Mouse (Mus musculus) midbrain, postnatal 0 days (tissue): ENCODE data around the gene Spire2. TPM values are rescaled to one million over a fixed set of nuclear protein-coding genes. Genes with fewer than 3 reads are reported as not detected.

Source experiments
- ATAC-seq: fragments of 200-750 bp; cut with Nextera tagmentation; 2 replicates; pipeline ENCODE4 v1.8.0; 2017; ENCODE audit warnings: moderate number of reproducible peaks, mild to moderate bottlenecking, moderate TSS enrichment, moderate library complexity; ENCODE audit not compliant: low FRiP score
- DNase-seq: peaks from one replicate; pipeline ENCODE4 v3.0.0-alpha.2; 2015; ENCODE audit warnings: low spot score
- H3K27ac ChIP-seq: fragments of 300-500 bp; sonication (generic); 2 replicates; pipeline ENCODE4 v1.5.1; 2014; ENCODE audit warnings: low read depth, mild to moderate bottlenecking, low read length, mixed read lengths
- H3K27me3 ChIP-seq: fragments of 300-500 bp; sonication (generic); 2 replicates; pipeline ENCODE4 v1.6.1; 2014; ENCODE audit warnings: low read length, control low read depth, mixed read lengths; ENCODE audit not compliant: insufficient read depth
- H3K36me3 ChIP-seq: fragments of 300-500 bp; sonication (generic); 2 replicates; pipeline ENCODE4 v1.6.1; 2014; ENCODE audit warnings: low read length, control low read depth, mixed read lengths; ENCODE audit not compliant: insufficient read depth
- H3K4me1 ChIP-seq: fragments of 300-500 bp; sonication (generic); 2 replicates; pipeline ENCODE4 v1.6.1; 2014; ENCODE audit warnings: mild to moderate bottlenecking, control low read depth, antibody characterized with exemption, low read length, mixed read lengths; ENCODE audit not compliant: insufficient read depth
- H3K4me2 ChIP-seq: fragments of 300-500 bp; sonication (generic); 2 replicates; pipeline ENCODE4 v1.6.1; 2014; ENCODE audit warnings: low read depth, mild to moderate bottlenecking, low read length, mixed read lengths; ENCODE audit not compliant: poor library complexity, severe bottlenecking
- H3K4me3 ChIP-seq: fragments of 300-500 bp; sonication (generic); 2 replicates; pipeline ENCODE4 v1.5.1; 2014; ENCODE audit warnings: low read depth, mild to moderate bottlenecking, low read length, moderate library complexity
- H3K9ac ChIP-seq: fragments of 300-500 bp; sonication (generic); replicated peaks from 2 replicates; pipeline ENCODE4 v1.6.1; 2014; ENCODE audit warnings: mild to moderate bottlenecking, low read length, moderate library complexity, mixed read lengths; ENCODE audit not compliant: poor library complexity, severe bottlenecking
- H3K9me3 ChIP-seq: fragments of 300-500 bp; sonication (generic); 2 replicates; pipeline ENCODE4 v1.6.1; 2016; ENCODE audit warnings: low read length, control low read depth
- CTCF ChIP-seq: IDR thresholded peaks from 2 replicates; pipeline ENCODE4 v1.5.1; 2016; ENCODE audit warnings: antibody characterized with exemption, mild to moderate bottlenecking
- WGBS: fragments of 180-500 bp; shearing (Covaris S2); extraction: QIAGEN DNeasy Blood & Tissue Kit; methylation state at CpG from one replicate; pipeline ENCODE4 v1.1.7; 2014; 5-methylcytosine and 5-hydroxymethylcytosine counted together
- polyA plus RNA-seq: library from polyadenylated mRNA; unstranded; fragments of >200 nt; fragmentation: Nextera tagmentation; extraction: Ambion mirVana; gene quantifications from 2 replicates; pipeline ENCODE4 v1.2.1, GENCODE M21; 2015
- total RNA-seq: library from RNA; depleted of rRNA; stranded (reverse); fragments of >200 nt; gene quantifications from 2 replicates; pipeline ENCODE4 v1.2.3, GENCODE M21; 2014

Gene Spire2
- total and polyA plus RNA-seq, 2 experiments from 2014 or later: 28.0 to 44.1 TPM

GRCm38 (mm10) chr8:123387801-123388200 is 55.3 kb downstream of the Spire2 start:
- TF ChIP-seq CTCF: no peak
- Histone ChIP-seq H3K27ac (no peak overlapping the region), H3K27me3 (no peaks in the 10 kb centered on the region), H3K9me3 (no peaks in the 10 kb centered on the region), H3K4me1 (no peaks in the 10 kb centered on the region), H3K4me2 (no peak overlapping the region), H3K36me3 (peaks cover 88% of the 10 kb centered on the region), H3K9ac (no peak overlapping the region), H3K4me3 (no peak overlapping the region)
- ATAC-seq (no peak), DNase-seq (no peak)
- WGBS: 92% methylated on average over 8 of the region's 8 CpGs

- Histone ChIP-seq H3K36me3 (peaks cover 88% of the 10 kb centered on the region), H3K4me2 (no peak overlapping the region), H3K4me3 (no peak overlapping the region), H3K9me3 (no peaks in the 10 kb centered on the region), H3K27me3 (no peaks in the 10 kb centered on the region), H3K4me1 (no peaks in the 10 kb centered on the region), H3K27ac (no peak overlapping the region), H3K9ac (no peak overlapping the region)
- DNase-seq (no peak), ATAC-seq (0 out of 2 replicates have a peak, but pooled peaks have one; percentile 31)
- 94% methylated on average over 7 of the region's 7 CpGs for WGBS
- no peak for TF ChIP-seq CTCF
Observed at GRCm38 (mm10) chr8:123389026-123389425, 56.5 kb downstream of the Spire2 start.

GRCm38 (mm10) chr8:123398308-123398707 is 65.8 kb downstream of the Spire2 start:
- Histone ChIP-seq H3K9me3 (no peaks in the 10 kb centered on the region), H3K4me2 (no peak overlapping the region), H3K27ac (no peak overlapping the region), H3K9ac (no peak overlapping the region), H3K27me3 (no peaks in the 10 kb centered on the region), H3K4me3 (no peak overlapping the region), H3K36me3 (peaks cover 90% of the 10 kb centered on the region), H3K4me1 (no peaks in the 10 kb centered on the region)
- ATAC-seq (no peak), DNase-seq (no peak)
- TF ChIP-seq CTCF: no peak
- WGBS: 95% methylated on average over 13 of the region's 13 CpGs

DNA sequence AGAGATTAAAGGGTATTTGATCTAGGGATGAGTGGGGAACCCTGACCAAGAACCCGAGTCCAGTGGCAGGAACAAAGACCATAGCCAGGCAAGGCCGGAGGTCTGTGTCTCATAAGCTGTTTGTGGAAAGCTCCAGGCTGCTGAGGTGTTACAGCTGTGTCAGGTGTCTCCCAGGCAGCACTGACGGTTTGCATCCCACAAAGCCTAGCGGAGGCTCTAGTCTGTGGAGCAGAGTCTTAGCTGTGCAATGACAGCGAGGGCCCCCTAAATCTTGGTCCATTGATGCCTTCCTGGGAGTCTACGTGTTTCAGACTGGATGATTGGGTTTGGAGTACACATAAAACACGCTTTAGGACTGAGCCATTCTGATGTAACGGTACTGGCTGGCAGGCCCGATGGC is 69.4 kb downstream of the Spire2 start:
- DNase-seq (no peak), ATAC-seq (no peak)
- Histone ChIP-seq H3K4me3 (no peak overlapping the region), H3K9me3 (no peaks in the 10 kb centered on the region), H3K4me1 (no peaks in the 10 kb centered on the region; the same call in 1 of the 2 replicates), H3K36me3 (peaks cover 59% of the 10 kb centered on the region), H3K27ac (no peak overlapping the region), H3K9ac (no peak overlapping the region), H3K27me3 (no peaks in the 10 kb centered on the region), H3K4me2 (no peak overlapping the region)
- TF ChIP-seq CTCF: no peak
- 90% methylated on average over 9 of the region's 9 CpGs for WGBS

DNA sequence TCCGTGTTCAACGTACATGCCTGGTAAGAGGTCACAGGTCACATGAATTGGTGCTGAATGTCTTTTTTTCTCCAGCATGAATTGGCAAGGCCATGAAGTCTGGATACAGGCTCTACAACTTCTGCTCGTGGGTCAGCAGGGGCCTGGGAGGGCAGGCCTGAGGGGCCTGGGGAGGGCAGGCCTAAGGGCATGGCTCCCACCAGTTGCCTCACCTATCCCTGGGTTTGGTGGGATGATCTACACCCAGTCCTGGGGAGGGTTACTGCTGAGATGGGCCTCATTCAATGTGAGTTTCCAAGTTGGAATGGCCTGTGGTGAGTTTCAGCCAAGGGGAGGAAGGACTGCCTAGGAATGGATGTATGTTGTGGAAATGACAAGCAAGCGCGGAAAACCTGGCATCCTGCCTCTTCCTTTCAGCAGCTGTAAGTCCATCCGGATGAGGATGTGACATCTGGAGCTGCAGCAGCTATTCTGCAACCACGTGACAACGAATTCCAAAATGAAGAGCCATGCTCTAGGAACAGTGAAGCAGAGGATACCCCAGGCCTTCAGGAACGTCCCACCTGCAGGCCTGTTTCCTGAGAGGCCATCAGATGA is 70.3 kb downstream of the Spire2 start:
- ATAC-seq (no peak), DNase-seq (no peak)
- H3K36me3 ChIP-seq: peaks cover 51% of the 10 kb centered on the region

DNA sequence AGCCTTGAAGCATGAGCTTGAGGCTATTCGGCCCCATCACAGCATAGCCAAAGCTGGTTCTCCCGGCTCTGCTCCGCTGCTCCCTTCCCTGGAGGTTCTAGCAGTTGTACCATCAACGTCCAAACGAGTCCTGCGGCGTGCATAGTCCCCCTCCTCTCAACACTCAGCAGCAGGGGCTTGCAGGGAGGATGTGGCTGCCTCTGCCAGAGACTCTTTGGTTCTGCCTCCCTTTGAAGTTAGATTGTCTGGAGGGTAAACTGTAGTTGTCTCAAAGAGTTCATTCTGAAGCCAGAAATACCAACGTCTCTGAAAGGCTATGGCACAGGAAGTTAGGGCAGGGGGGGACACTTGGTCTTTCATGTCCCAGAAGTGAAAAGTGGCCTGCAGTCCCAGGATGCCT is 72.0 kb downstream of the Spire2 start:
- Histone ChIP-seq H3K4me3 (no peak overlapping the region), H3K27me3 (no peaks in the 10 kb centered on the region), H3K9ac (no peak overlapping the region), H3K4me2 (no peak overlapping the region), H3K36me3 (peaks cover 34% of the 10 kb centered on the region), H3K27ac (no peak overlapping the region), H3K4me1 (peaks cover 9% of the 10 kb centered on the region), H3K9me3 (no peaks in the 10 kb centered on the region)
- no peak for TF ChIP-seq CTCF
- WGBS: 26% methylated on average over 8 of the region's 8 CpGs
- DNase-seq (no peak), ATAC-seq (no peak)

More for the DNA sequence above, 70.3 kb downstream of the Spire2 start:
- Histone ChIP-seq H3K9ac (no peak overlapping the region), H3K27me3 (no peaks in the 10 kb centered on the region), H3K4me2 (no peak overlapping the region), H3K4me3 (no peak overlapping the region), H3K4me1 (no peaks in the 10 kb centered on the region; the same call in 1 of the 2 replicates), H3K27ac (no peak overlapping the region), H3K9me3 (no peaks in the 10 kb centered on the region)
- TF ChIP-seq CTCF: no peak
- WGBS: 97% methylated on average over 9 of the region's 9 CpGs
